Mouse (Mus musculus) heart, postnatal 0 days (tissue): ENCODE measurements around the gene Il17rc.

Source experiments
- CTCF ChIP-seq: IDR thresholded peaks from 2 replicates; pipeline ENCODE4 v1.5.1; 2016; ENCODE audit warnings: antibody characterized with exemption, control low read depth, low read depth
- EP300 ChIP-seq: IDR thresholded peaks from 2 replicates; pipeline ENCODE4 v1.6.1; 2016; ENCODE audit warnings: antibody characterized with exemption, low read depth

DNA sequence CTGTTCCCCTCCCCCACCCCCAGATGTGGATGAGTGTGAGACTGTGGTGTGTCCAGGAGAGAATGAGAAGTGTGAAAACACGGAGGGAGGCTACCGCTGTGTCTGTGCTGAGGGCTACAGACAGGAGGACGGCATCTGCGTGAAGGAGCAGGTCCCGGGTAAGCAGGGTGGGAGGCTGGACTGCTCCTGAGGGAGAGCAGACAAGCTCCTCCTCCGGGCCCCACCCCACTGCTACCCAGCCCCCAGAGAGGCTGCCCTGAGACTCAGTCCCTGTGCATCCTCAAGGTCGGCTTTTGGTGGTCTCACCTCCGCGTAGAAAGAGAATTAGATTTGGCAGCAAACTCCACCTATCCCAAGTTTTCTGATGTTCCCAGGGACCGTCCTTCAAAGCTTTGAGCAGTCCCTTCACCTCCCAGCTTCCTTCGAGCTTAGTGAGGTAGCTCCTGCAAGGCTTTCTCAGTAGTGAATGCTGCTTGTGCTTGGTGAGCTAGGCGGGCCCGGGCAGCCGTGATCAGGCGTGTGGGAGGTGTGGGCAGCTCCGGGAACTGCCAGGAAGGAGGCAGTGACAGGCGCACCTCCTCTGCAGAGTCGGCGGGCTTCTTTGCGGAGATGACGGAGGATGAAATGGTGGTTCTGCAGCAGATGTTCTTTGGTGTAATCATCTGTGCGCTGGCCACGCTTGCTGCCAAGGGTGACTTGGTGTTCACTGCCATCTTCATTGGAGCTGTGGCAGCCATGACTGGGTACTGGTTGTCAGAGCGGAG, 21.1 kb downstream of the Il17rc start:
- no peak for TF ChIP-seq CTCF
- no peak for TF ChIP-seq EP300
